Mouse (Mus musculus) neural tube, embryonic 12.5 days (tissue): Measurements from ENCODE around the gene Cnmd. TPM values are rescaled to one million over a fixed set of nuclear protein-coding genes. Genes with fewer than 3 reads are reported as not detected.

Source experiments
- ATAC-seq: fragments of 200-750 bp; cut with Nextera tagmentation; 2 replicates; pipeline ENCODE4 v1.8.0; 2017; ENCODE audit warnings: low read depth, mild to moderate bottlenecking, moderate TSS enrichment, moderate library complexity; ENCODE audit not compliant: low FRiP score
- H3K27ac ChIP-seq: fragments of 300-500 bp; sonication (generic); 2 replicates; pipeline ENCODE4 v1.5.1; 2016
- H3K27me3 ChIP-seq: fragments of 300-500 bp; sonication (generic); replicated peaks from 2 replicates; pipeline ENCODE4 v1.6.1; 2016; ENCODE audit warnings: mild to moderate bottlenecking
- H3K36me3 ChIP-seq: fragments of 300-500 bp; sonication (generic); 2 replicates; pipeline ENCODE4 v1.6.1; 2016; ENCODE audit warnings: mild to moderate bottlenecking
- H3K4me1 ChIP-seq: fragments of 300-500 bp; sonication (generic); 2 replicates; pipeline ENCODE4 v1.6.1; 2016
- H3K4me2 ChIP-seq: fragments of 300-500 bp; sonication (generic); replicated peaks from 2 replicates; pipeline ENCODE4 v1.6.1; 2016; ENCODE audit warnings: mild to moderate bottlenecking
- H3K4me3 ChIP-seq: fragments of 300-500 bp; sonication (generic); 2 replicates; pipeline ENCODE4 v1.5.1; 2016
- H3K9ac ChIP-seq: fragments of 300-500 bp; sonication (generic); 2 replicates; pipeline ENCODE4 v1.6.1; 2016; ENCODE audit warnings: mild to moderate bottlenecking
- H3K9me3 ChIP-seq: fragments of 300-500 bp; sonication (generic); 2 replicates; pipeline ENCODE4 v1.6.1; 2016; ENCODE audit warnings: mild to moderate bottlenecking
- WGBS: fragments of 180-500 bp; shearing (Covaris S2); methylation state at CpG from one replicate; pipeline ENCODE4 v1.1.7; 2016; 5-methylcytosine and 5-hydroxymethylcytosine counted together
- polyA plus RNA-seq: library from polyadenylated mRNA; unstranded; fragments of >200 nt; fragmentation: Nextera tagmentation; extraction: Ambion mirVana; gene quantifications from 2 replicates; pipeline ENCODE4 v1.2.1, GENCODE M21; 2016

The Cnmd gene
- polyA plus RNA-seq, 1 experiment from 2014 or later: 15.2 TPM

- H3K4me2 ChIP-seq: no peak overlapping the region
- H3K27me3 ChIP-seq: no peaks in the 10 kb centered on the region
- WGBS: 49% methylated on average over 4 of the region's 4 CpGs
- H3K9me3 ChIP-seq: no peaks in the 10 kb centered on the region
- H3K36me3 ChIP-seq: 0 out of 2 replicates have a peak, but pooled peaks cover 3% of the 10 kb centered on the region
- no peak overlapping the region for H3K9ac ChIP-seq
- no peak for ATAC-seq
- no peaks in the 10 kb centered on the region for H3K4me1 ChIP-seq
- H3K4me3 ChIP-seq: no peak overlapping the region
- no peak overlapping the region for H3K27ac ChIP-seq
Measured at GRCm38 (mm10) chr14:79636814-79637213, 25.2 kb downstream of the Cnmd start.

DNA sequence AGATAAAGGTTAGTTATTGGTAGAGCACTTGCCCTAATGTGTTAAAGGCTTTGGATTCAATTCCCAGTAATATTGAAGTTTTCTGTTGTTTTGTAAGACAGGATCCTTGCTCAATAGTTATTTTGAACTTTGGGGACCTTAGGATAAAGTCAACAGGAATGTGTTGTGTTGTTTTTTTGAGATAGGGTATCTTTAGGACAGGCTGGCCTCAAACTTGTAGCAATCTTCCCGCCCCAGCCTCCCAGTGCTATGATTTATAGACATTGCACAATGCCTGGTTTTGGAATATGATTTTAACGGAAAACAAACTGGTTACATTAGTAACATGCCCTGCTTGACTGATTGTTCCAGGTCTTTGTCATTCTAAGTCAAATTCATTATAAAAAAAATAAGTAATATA lies 28.8 kb downstream of the Cnmd start:
- no peaks in the 10 kb centered on the region for H3K9me3 ChIP-seq
- H3K4me1 ChIP-seq: no peaks in the 10 kb centered on the region

DNA sequence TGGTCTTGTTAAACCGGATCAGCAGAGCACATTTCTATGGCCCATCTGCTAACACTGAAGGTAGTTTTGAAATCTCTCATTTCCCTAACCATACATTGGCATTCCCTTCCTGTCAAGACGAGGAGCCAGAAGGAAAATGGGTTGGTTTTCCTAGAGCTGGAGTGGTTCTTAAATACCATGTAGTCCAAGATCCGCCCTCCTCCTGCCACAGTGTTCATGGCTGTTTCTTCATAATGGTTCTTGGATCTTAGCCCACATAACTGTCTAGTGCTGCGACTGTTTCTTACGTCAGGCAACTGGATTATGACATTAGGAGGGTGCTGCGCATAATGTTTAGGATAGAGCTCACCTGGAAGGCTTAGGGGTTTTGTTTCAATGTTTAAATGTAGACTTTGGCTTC lies 29.6 kb downstream of the Cnmd start:
- Histone ChIP-seq H3K36me3 (peaks cover 25% of the 10 kb centered on the region), H3K27ac (no peak overlapping the region), H3K4me3 (no peak overlapping the region), H3K27me3 (no peaks in the 10 kb centered on the region), H3K9ac (no peak overlapping the region), H3K4me1 (no peaks in the 10 kb centered on the region), H3K9me3 (no peaks in the 10 kb centered on the region), H3K4me2 (no peak overlapping the region)
- WGBS: 94% methylated on average over 6 of the region's 6 CpGs
- ATAC-seq: no peak

More for the DNA sequence above, 28.8 kb downstream of the Cnmd start:
- Histone ChIP-seq H3K36me3 (peaks cover 21% of the 10 kb centered on the region; the same call in 1 of the 2 replicates), H3K27ac (no peak overlapping the region), H3K9ac (no peak overlapping the region), H3K4me3 (no peak overlapping the region), H3K4me2 (no peak overlapping the region), H3K27me3 (no peaks in the 10 kb centered on the region)
- no peak for ATAC-seq
- 96% methylated on average over 2 of the region's 2 CpGs for WGBS

DNA sequence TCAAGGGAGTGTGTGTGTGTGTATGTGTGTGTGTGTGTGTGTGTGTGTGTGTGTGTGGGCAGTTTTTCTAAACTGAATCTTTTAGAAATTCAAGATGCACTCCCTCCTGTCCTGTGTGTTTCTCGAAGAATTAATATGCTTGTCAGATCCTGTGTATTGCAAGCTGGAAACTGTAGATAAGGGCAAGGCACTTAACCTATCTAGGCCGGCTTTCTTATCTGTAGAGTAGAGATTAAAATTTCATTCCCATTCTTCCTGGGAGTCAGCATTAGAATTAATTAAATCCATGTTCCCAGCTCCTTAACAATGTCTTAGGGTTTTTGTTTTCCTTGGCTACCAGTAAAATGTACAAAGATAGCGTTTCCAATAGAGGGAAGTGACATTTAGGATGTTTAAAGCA lies 40.8 kb downstream of the Cnmd start:
- Histone ChIP-seq H3K4me1 (no peaks in the 10 kb centered on the region), H3K27me3 (no peaks in the 10 kb centered on the region), H3K4me3 (no peak overlapping the region), H3K27ac (no peak overlapping the region), H3K9me3 (no peaks in the 10 kb centered on the region), H3K9ac (no peak overlapping the region), H3K36me3 (peaks cover 57% of the 10 kb centered on the region), H3K4me2 (no peak overlapping the region)
- WGBS: 89% methylated on average over 3 of the region's 3 CpGs
- no peak for ATAC-seq

DNA sequence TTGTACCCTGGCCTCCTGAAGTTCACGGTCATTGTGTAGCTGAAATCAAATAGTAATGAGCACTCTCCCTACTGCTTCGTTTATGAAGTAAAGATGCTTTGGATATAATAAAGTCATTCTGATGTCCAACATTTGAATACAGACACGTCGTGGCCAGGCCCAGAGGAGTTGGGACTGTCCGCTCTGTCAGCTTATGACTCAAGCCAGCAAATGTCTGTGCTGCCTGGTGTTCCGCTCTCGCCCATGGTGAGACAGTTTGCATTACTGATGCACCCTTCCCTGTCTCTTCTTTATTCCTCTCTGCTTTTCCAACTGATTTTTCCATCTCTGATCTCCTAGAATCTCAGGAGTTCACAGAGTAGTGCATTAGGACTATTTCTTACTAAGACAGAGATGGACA lies 42.2 kb downstream of the Cnmd start:
- no peak overlapping the region for H3K4me2 ChIP-seq
- H3K9ac ChIP-seq: no peak overlapping the region
- ATAC-seq: no peak
- no peaks in the 10 kb centered on the region for H3K4me1 ChIP-seq
- H3K27me3 ChIP-seq: no peaks in the 10 kb centered on the region
- H3K27ac ChIP-seq: no peak overlapping the region
- H3K36me3 ChIP-seq: peaks cover 50% of the 10 kb centered on the region
- H3K9me3 ChIP-seq: no peaks in the 10 kb centered on the region
- no peak overlapping the region for H3K4me3 ChIP-seq
- 98% methylated on average over 7 of the region's 7 CpGs for WGBS

- Histone ChIP-seq H3K9ac (no peak overlapping the region), H3K9me3 (no peaks in the 10 kb centered on the region), H3K36me3 (peaks cover 60% of the 10 kb centered on the region), H3K27me3 (no peaks in the 10 kb centered on the region), H3K4me1 (no peaks in the 10 kb centered on the region), H3K27ac (no peak overlapping the region), H3K4me2 (no peak overlapping the region), H3K4me3 (no peak overlapping the region)
- no peak for ATAC-seq
- 87% methylated on average over 8 of the region's 8 CpGs for WGBS
Measured at GRCm38 (mm10) chr14:79617121-79617828, 44.7 kb downstream of the Cnmd start.

DNA sequence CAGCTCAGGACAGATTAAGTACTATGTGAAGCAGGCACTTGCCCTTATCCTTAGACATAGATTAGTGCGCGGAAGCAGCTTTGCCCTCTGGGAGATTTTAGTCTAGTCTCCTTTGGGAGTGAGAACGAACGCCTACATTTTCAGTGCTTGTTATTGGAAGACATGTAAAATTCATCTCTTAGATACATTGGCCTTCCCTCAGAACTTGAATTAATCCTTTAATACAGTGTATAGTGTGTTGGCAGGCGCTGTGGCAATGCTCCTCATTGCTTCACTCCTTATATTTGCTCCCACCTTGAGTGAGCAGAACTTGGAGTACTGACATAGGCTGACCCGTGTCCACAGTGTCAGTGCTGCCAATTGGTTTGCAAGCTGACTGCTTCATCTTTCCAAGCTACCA lies 53.7 kb downstream of the Cnmd start:
- no peaks in the 10 kb centered on the region for H3K27me3 ChIP-seq
- H3K4me3 ChIP-seq: no peak overlapping the region
- ATAC-seq: no peak
- no peak overlapping the region for H3K4me2 ChIP-seq
- no peak overlapping the region for H3K27ac ChIP-seq
- H3K9ac ChIP-seq: no peak overlapping the region
- peaks cover 72% of the 10 kb centered on the region for H3K36me3 ChIP-seq
- WGBS: 91% methylated on average over 6 of the region's 6 CpGs
- H3K4me1 ChIP-seq: no peaks in the 10 kb centered on the region
- no peaks in the 10 kb centered on the region for H3K9me3 ChIP-seq

DNA sequence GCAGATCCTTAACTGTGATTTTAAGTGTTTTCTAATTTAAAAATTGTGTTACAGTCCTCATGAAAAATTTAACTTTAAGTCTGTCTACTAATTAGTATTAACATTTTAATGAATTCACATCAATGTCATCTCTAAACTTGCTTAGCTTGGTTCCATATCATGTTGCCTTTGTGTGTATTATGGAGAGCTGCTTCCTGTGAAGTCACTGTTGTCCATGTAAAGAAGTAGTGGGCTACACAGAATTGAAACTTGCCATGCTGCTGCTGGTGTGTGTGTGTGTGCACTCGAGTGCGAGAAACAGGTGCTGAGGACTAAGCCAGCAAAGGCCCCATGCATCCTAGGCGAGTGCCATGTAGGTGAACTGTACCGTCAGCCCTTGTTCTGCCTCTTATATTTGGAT lies 54.6 kb downstream of the Cnmd start:
- Histone ChIP-seq H3K4me2 (no peak overlapping the region), H3K9ac (no peak overlapping the region), H3K4me3 (no peak overlapping the region), H3K27me3 (no peaks in the 10 kb centered on the region), H3K36me3 (peaks cover 69% of the 10 kb centered on the region), H3K4me1 (no peaks in the 10 kb centered on the region), H3K27ac (no peak overlapping the region), H3K9me3 (no peaks in the 10 kb centered on the region)
- no peak for ATAC-seq
- WGBS: 96% methylated on average over 4 of the region's 4 CpGs

DNA sequence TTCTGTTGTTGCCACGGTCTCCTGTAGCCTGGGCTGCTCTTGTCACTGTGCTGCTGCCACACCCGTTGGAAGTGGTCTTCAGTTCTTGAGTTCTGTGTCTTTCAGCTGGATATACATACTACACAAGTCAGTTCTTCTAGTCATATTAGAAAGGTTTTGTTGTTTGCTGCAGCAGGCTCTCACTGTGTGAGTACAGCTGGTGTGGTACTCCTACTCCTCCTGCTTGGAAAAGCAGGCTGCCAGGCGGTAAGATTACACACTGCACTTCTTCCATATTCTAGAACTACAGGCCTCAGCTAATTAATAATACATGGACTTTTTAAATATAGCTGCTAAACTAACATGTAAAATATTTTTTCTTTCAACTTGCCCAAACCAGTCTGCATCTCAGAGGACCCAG lies 55.1 kb downstream of the Cnmd start:
- no peak for ATAC-seq
- no peak overlapping the region for H3K4me3 ChIP-seq
- no peak overlapping the region for H3K27ac ChIP-seq
- WGBS: 91% methylated on average over 3 of the region's 3 CpGs
- H3K9ac ChIP-seq: no peak overlapping the region
- H3K9me3 ChIP-seq: no peaks in the 10 kb centered on the region
- peaks cover 71% of the 10 kb centered on the region for H3K36me3 ChIP-seq
- no peaks in the 10 kb centered on the region for H3K4me1 ChIP-seq
- H3K4me2 ChIP-seq: no peak overlapping the region
- no peaks in the 10 kb centered on the region for H3K27me3 ChIP-seq

- Histone ChIP-seq H3K9ac (no peak overlapping the region), H3K27me3 (no peaks in the 10 kb centered on the region), H3K36me3 (peaks cover 72% of the 10 kb centered on the region), H3K9me3 (no peaks in the 10 kb centered on the region), H3K4me3 (no peak overlapping the region), H3K4me2 (no peak overlapping the region), H3K4me1 (no peaks in the 10 kb centered on the region), H3K27ac (no peak overlapping the region)
- ATAC-seq: no peak
- 95% methylated on average over 6 of the region's 6 CpGs for WGBS
Measured at GRCm38 (mm10) chr14:79606392-79606791, 55.6 kb downstream of the Cnmd start.

DNA sequence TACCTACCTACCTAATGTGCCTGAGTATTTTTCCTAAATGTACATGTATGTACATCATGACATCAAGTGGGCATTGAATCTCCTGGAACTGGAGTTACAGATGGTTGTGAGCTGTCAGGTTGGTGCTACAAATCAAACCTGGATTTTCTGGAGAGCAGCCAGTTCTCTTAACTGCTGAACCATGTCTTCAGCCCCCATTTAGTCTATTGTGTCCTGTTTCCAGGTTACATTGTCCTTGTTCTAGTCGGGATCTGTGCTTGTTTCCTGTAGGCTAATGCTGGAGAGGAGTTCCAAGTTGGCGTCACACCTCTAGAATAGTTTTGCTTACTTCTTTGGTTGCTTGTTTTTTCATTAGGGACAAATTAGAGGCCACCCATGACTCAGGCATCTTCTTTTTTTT lies 56.1 kb downstream of the Cnmd start:
- WGBS: 85% methylated on average over 2 of the region's 2 CpGs

DNA sequence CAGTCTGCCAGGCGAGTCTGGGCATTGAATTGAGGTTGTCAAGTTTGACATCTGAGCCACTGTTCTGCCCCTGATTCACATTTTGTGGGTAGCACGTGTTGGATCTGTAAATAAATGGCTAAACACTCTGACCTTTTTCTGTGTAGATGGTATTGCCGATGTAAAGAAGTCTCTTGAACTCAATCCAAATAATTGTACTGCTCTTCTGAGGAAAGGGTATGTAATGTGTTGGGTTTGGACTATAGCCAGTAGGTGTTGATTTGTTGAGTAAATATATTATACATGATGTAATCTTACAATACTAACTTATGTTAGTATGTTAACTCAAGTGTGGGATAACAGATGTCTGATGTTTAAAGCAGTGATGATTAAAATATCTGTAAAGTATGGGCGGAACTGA lies 65.4 kb downstream of the Cnmd start:
- no peaks in the 10 kb centered on the region for H3K27me3 ChIP-seq
- ATAC-seq: no peak
- H3K4me1 ChIP-seq: no peaks in the 10 kb centered on the region
- H3K36me3 ChIP-seq: peaks cover 55% of the 10 kb centered on the region
- H3K9ac ChIP-seq: no peak overlapping the region
- no peaks in the 10 kb centered on the region for H3K9me3 ChIP-seq
- H3K4me3 ChIP-seq: no peak overlapping the region
- WGBS: 89% methylated on average over 4 of the region's 4 CpGs
- H3K27ac ChIP-seq: no peak overlapping the region
- H3K4me2 ChIP-seq: no peak overlapping the region

More for the DNA sequence above, 56.1 kb downstream of the Cnmd start:
- H3K4me1 ChIP-seq: no peaks in the 10 kb centered on the region
- peaks cover 70% of the 10 kb centered on the region for H3K36me3 ChIP-seq
- H3K27me3 ChIP-seq: no peaks in the 10 kb centered on the region
- ATAC-seq: no peak
- H3K9ac ChIP-seq: no peak overlapping the region
- H3K27ac ChIP-seq: no peak overlapping the region
- H3K4me2 ChIP-seq: no peak overlapping the region
- no peaks in the 10 kb centered on the region for H3K9me3 ChIP-seq
- H3K4me3 ChIP-seq: no peak overlapping the region

GRCm38 (mm10) chr14:79594069-79594468 lies 67.9 kb downstream of the Cnmd start:
- WGBS: 92% methylated on average over 5 of the region's 5 CpGs
- H3K36me3 ChIP-seq: peaks cover 36% of the 10 kb centered on the region
- no peak for ATAC-seq
- no peak overlapping the region for H3K27ac ChIP-seq
- no peaks in the 10 kb centered on the region for H3K27me3 ChIP-seq
- H3K9me3 ChIP-seq: no peaks in the 10 kb centered on the region
- no peak overlapping the region for H3K9ac ChIP-seq
- no peak overlapping the region for H3K4me2 ChIP-seq
- peaks cover 7% of the 10 kb centered on the region; the same call in 1 of the 2 replicates for H3K4me1 ChIP-seq
- H3K4me3 ChIP-seq: no peak overlapping the region
